Mouse (Mus musculus): ENCODE measurements around the gene Golph3.

Golph3 gene

GRCm38 (mm10) chr15:12321091-12321787 is at the start of gene Golph3:
Golph3 (plus strand) TSS chr15:12321450.
- peak; percentile 93 to 96 for DNase-seq

GRCm38 (mm10) chr15:12273325-12274052 is 47.8 kb upstream of the Golph3 start:
- peak in 1 of 2 experiments; percentile 9 for DNase-seq

- no peak for DNase-seq
These were observed 47.0 kb upstream of the Golph3 start for GRCm38 (mm10) chr15:12274053-12274769.

- no peak for DNase-seq
These were observed 46.1 kb upstream of the Golph3 start for GRCm38 (mm10) chr15:12275091-12275623.

- DNase-seq: no peak
These were observed 41.4 kb upstream of the Golph3 start for GRCm38 (mm10) chr15:12279816-12280215.

GRCm38 (mm10) chr15:12284794-12285534 is 36.3 kb upstream of the Golph3 start:
- no peak for DNase-seq

GRCm38 (mm10) chr15:12285535-12285809 is 35.8 kb upstream of the Golph3 start:
- no peak for DNase-seq

GRCm38 (mm10) chr15:12290330-12290729 is 30.9 kb upstream of the Golph3 start:
- no peak for DNase-seq

- DNase-seq: no peak
These were observed 29.5 kb upstream of the Golph3 start for GRCm38 (mm10) chr15:12291757-12292156.

- no peak for DNase-seq
These were observed 25.0 kb upstream of the Golph3 start for GRCm38 (mm10) chr15:12296228-12296627.

GRCm38 (mm10) chr15:12298231-12298737 is 23.0 kb upstream of the Golph3 start:
- DNase-seq: peak in 1 of 2 experiments; percentile 31

- DNase-seq: no peak
These were observed 19.5 kb upstream of the Golph3 start for GRCm38 (mm10) chr15:12301771-12302170.

GRCm38 (mm10) chr15:12306188-12307071 is 14.8 kb upstream of the Golph3 start:
- DNase-seq: no peak

GRCm38 (mm10) chr15:12307114-12307513 is 14.1 kb upstream of the Golph3 start:
- DNase-seq: no peak

GRCm38 (mm10) chr15:12308539-12308938 is 12.7 kb upstream of the Golph3 start:
- no peak for DNase-seq

GRCm38 (mm10) chr15:12310676-12311075 is 10.6 kb upstream of the Golph3 start:
- no peak for DNase-seq

- no peak for DNase-seq
These were observed 9.8 kb upstream of the Golph3 start for GRCm38 (mm10) chr15:12311465-12311864.

GRCm38 (mm10) chr15:12313255-12313654 is 8.0 kb upstream of the Golph3 start:
- DNase-seq: no peak

GRCm38 (mm10) chr15:12314584-12314983 is 6.7 kb upstream of the Golph3 start:
- DNase-seq: no peak

- DNase-seq: no peak
These were observed 5.3 kb upstream of the Golph3 start for GRCm38 (mm10) chr15:12315996-12316395.

- no peak for DNase-seq
These were observed 4.0 kb upstream of the Golph3 start for GRCm38 (mm10) chr15:12317290-12317689.

- DNase-seq: no peak
These were observed 2.8 kb upstream of the Golph3 start for GRCm38 (mm10) chr15:12318451-12318850.
